Mouse (Mus musculus) heart, postnatal 0 days (tissue): ENCODE measurements at regions not wholly inside any gene's neighbourhood (a gene's known extent, or its start where the extent isn't known, plus 50 kb on each side); places are given as distances from the start of the nearest gene placed in this dataset.

Source experiments
- ATAC-seq: fragments of 200-750 bp; cut with Nextera tagmentation; 2 replicates; pipeline ENCODE4 v1.8.0; 2017; ENCODE audit warnings: low read depth, moderate number of reproducible peaks, moderate library complexity; ENCODE audit not compliant: insufficient read depth
- DNase-seq: peaks from one replicate; pipeline ENCODE4 v3.0.0-alpha.2; 2016; ENCODE audit warnings: low spot score
- H3K27ac ChIP-seq: fragments of 300-500 bp; sonication (generic); 2 replicates; pipeline ENCODE4 v1.5.1; 2014; ENCODE audit warnings: low read depth, mild to moderate bottlenecking
- H3K27me3 ChIP-seq: fragments of 300-500 bp; sonication (generic); 2 replicates; pipeline ENCODE4 v1.6.1; 2014; ENCODE audit warnings: low read length, mixed read lengths; ENCODE audit not compliant: control insufficient read depth, insufficient read depth
- H3K36me3 ChIP-seq: fragments of 300-500 bp; sonication (generic); replicated peaks from 2 replicates; pipeline ENCODE4 v1.6.1; 2014; ENCODE audit warnings: low read length, mixed read lengths; ENCODE audit not compliant: control insufficient read depth, insufficient read depth
- H3K4me1 ChIP-seq: fragments of 300-500 bp; sonication (generic); 2 replicates; pipeline ENCODE4 v1.6.1; 2014; ENCODE audit warnings: antibody characterized with exemption; ENCODE audit not compliant: control insufficient read depth, insufficient read depth
- H3K4me2 ChIP-seq: fragments of 300-500 bp; sonication (generic); 2 replicates; pipeline ENCODE4 v1.6.1; 2014; ENCODE audit warnings: low read depth, mild to moderate bottlenecking, low read length, moderate library complexity
- H3K4me3 ChIP-seq: fragments of 300-500 bp; sonication (generic); 2 replicates; pipeline ENCODE4 v1.5.1; 2014; ENCODE audit warnings: low read depth, low read length
- H3K9ac ChIP-seq: fragments of 300-500 bp; sonication (generic); replicated peaks from 2 replicates; pipeline ENCODE4 v1.6.1; 2014; ENCODE audit warnings: low read depth, low read length, mixed read lengths
- H3K9me3 ChIP-seq: fragments of 300-500 bp; sonication (generic); replicated peaks from 2 replicates; pipeline ENCODE4 v1.6.1; 2016; ENCODE audit warnings: low read length; ENCODE audit not compliant: control insufficient read depth
- CTCF ChIP-seq: IDR thresholded peaks from 2 replicates; pipeline ENCODE4 v1.5.1; 2016; ENCODE audit warnings: antibody characterized with exemption, control low read depth, low read depth
- EP300 ChIP-seq: IDR thresholded peaks from 2 replicates; pipeline ENCODE4 v1.6.1; 2016; ENCODE audit warnings: antibody characterized with exemption, low read depth
- WGBS: fragments of 180-500 bp; shearing (Covaris S2); extraction: QIAGEN DNeasy Blood & Tissue Kit; methylation state at CpG from one replicate; pipeline ENCODE4 v1.1.7; 2014; 5-methylcytosine and 5-hydroxymethylcytosine counted together

DNA sequence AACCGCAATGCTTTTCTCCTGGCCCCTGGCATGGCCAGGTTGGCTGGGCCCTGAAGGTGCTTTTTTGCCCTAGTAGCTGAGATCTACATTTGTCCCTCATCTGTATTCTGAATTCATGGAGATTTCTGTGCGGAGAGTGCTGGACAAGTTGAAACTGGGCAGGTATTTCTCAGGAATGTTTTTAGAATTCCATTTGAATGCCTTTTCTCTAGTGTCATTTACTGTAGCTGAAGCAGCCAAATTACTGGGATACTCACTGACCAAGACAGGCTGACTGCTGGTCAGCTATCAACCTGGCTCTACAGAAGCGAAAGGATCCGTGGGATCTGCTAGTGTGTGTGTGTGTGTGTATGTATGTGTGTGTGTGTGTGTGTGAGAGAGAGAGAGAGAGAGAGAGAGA, 83.7 kb upstream of the Sec61g start:
- peak; percentile 15; the same call in 1 of the 2 replicates for ATAC-seq
- Histone ChIP-seq H3K4me3 (no peak overlapping the region), H3K9ac (no peak overlapping the region)

DNA sequence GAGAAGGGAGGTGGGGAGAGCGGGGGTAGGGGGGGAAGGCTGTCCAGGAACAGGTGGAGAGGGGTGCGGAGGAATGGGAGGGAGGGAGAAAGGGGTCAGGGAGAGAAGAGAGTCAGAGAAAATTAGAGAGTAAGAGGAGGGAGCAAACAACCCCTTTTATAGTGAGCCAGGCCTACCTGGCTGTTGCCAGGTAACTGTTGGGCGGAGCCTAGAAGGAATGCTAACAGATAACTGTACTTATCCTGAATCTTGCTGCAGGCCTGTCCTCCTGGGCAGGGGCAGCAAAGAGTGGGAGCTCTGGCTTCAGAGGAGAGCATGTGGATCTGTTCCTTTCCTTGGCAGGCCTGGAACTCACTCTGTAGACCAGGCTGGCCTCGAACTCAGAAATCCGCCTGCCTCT, 84.5 kb upstream of the Sec61g start:
- no peak overlapping the region for H3K9ac ChIP-seq
- no peak overlapping the region for H3K27ac ChIP-seq
- H3K4me2 ChIP-seq: no peak overlapping the region

More for the DNA sequence above, 83.7 kb upstream of the Sec61g start:
- peak; percentile 30 for DNase-seq
- Histone ChIP-seq H3K27ac (peak overlapping the region; percentile 86), H3K36me3 (no peaks in the 10 kb centered on the region), H3K9me3 (no peaks in the 10 kb centered on the region), H3K4me1 (0 out of 2 replicates have a peak, but pooled peaks cover 8% of the 10 kb centered on the region), H3K27me3 (no peaks in the 10 kb centered on the region), H3K4me2 (peak overlapping the region; percentile 27)
- no peak for TF ChIP-seq EP300
- TF ChIP-seq CTCF: no peak
- WGBS: 32% methylated on average over 4 of the region's 4 CpGs

DNA sequence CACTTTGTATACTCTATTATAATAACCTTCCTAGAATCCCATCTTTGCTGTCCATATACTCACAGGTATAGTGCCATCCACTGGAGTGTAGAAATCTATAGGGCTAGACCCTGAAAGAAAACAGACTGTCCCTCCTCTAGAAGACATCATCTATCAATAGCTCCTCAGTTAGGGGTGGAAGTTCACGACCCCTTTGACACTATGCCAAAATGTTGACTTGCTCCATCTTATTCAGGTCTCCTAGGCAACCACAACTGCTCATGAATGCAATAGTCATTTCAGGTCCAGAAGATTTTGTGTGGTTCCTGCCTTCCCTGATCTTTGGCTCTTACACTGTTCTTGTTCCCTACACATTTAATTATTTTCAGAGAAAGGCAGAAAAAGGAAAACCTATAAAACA, 86.5 kb upstream of the Sec61g start:
- H3K4me2 ChIP-seq: no peak overlapping the region
- no peaks in the 10 kb centered on the region for H3K36me3 ChIP-seq
- no peak overlapping the region for H3K4me3 ChIP-seq
- ATAC-seq (no peak), DNase-seq (no peak)
- H3K9me3 ChIP-seq: 0 out of 2 replicates have a peak, but pooled peaks cover 4% of the 10 kb centered on the region
- H3K27ac ChIP-seq: no peak overlapping the region
- no peaks in the 10 kb centered on the region for H3K27me3 ChIP-seq
- WGBS: 76% methylated on average over 1 of the region's 1 CpGs
- H3K9ac ChIP-seq: no peak overlapping the region
- TF ChIP-seq CTCF: no peak
- no peak for TF ChIP-seq EP300
- H3K4me1 ChIP-seq: 0 out of 2 replicates have a peak, but pooled peaks cover 8% of the 10 kb centered on the region

More for the DNA sequence above, 84.5 kb upstream of the Sec61g start:
- no peaks in the 10 kb centered on the region for H3K36me3 ChIP-seq
- no peaks in the 10 kb centered on the region for H3K9me3 ChIP-seq
- no peak overlapping the region for H3K4me3 ChIP-seq
- no peaks in the 10 kb centered on the region for H3K27me3 ChIP-seq
- DNase-seq (no peak), ATAC-seq (no peak)
- H3K4me1 ChIP-seq: 0 out of 2 replicates have a peak, but pooled peaks cover 8% of the 10 kb centered on the region
- WGBS: 93% methylated on average over 5 of the region's 5 CpGs
- TF ChIP-seq EP300 (no peak), CTCF (no peak)

DNA sequence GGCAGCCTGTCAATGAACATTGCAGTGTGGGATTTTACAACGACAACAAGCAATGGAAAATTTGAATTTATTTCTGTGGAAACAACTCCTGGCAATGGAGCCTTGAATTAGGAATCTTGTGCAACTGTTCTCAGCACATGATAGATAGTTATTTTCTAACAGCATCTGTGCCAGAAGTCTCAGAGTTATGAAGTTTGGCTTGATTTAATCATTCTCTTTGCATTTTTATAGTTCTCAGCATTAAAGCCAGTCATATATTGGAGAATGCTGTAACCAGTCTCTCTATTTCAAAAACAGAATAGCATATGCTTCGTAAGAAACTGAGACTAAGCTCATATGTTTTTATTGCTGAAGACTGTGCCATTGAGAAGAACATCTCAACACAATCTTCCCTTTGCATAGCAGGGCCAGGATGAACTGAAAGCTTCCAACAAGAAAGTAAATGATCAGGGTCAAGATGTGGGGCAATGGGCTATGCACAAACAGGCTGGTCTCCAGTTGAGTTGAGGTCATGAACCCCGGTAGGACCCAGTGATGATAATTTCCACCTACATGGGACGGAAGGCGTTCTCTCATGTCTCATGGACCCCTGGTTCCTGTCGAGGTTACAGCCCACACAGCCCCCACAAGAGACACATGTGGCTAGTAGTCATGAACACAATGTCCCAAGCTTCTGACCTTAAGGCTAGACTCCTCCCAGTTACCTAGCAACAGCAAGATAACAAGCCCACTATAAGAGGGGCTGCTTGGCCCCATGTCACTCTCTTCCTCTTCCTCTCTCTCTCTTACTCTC, 89.0 kb upstream of the Sec61g start:
- no peaks in the 10 kb centered on the region for H3K36me3 ChIP-seq
- no peaks in the 10 kb centered on the region for H3K27me3 ChIP-seq
- no peak overlapping the region for H3K9ac ChIP-seq
- DNase-seq (no peak), ATAC-seq (no peak)
- H3K4me1 ChIP-seq: no peaks in the 10 kb centered on the region
- no peak overlapping the region for H3K4me3 ChIP-seq
- H3K9me3 ChIP-seq: 0 out of 2 replicates have a peak, but pooled peaks cover 4% of the 10 kb centered on the region
- TF ChIP-seq EP300 (no peak), CTCF (no peak)
- no peak overlapping the region for H3K27ac ChIP-seq
- 77% methylated on average over 6 of the region's 6 CpGs for WGBS
- no peak overlapping the region for H3K4me2 ChIP-seq

DNA sequence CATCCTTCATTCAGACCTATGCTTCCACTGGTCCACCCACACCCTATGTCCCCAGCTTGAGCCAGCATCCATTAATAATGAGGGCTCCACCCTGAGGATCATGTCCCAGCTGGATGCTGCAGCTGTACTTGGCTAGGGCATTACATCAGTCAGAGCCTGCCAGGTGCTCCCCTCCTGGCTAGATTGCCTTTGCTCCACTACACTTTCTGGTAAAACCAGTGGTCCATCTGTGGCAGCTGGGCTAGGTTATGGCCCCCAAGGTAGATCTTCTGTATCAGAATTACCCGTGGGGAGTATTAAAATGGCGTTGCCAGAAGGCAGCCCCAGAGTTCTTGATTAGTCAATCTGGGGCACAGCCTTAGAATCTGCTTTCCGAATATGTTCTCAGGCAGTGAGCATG, 94.7 kb upstream of the Sec61g start:
- Histone ChIP-seq H3K36me3 (no peaks in the 10 kb centered on the region), H3K27ac (no peak overlapping the region), H3K9ac (no peak overlapping the region), H3K27me3 (no peaks in the 10 kb centered on the region), H3K4me1 (no peaks in the 10 kb centered on the region), H3K9me3 (0 out of 2 replicates have a peak, but pooled peaks cover 4% of the 10 kb centered on the region), H3K4me3 (no peak overlapping the region), H3K4me2 (no peak overlapping the region)
- no peak for ATAC-seq
- TF ChIP-seq CTCF (no peak), EP300 (no peak)
- 85% methylated on average over 3 of the region's 3 CpGs for WGBS
- no peak for DNase-seq
